Mouse (Mus musculus) lung, embryonic 16.5 days (tissue): Measurements from ENCODE around the gene Tef. TPM values are rescaled to one million over a fixed set of nuclear protein-coding genes. Genes with fewer than 3 reads are reported as not detected.

Experiments used
- ATAC-seq: fragments of 200-750 bp; cut with Nextera tagmentation; 2 replicates; pipeline ENCODE4 v1.8.0; 2017; ENCODE audit warnings: low read depth, mild to moderate bottlenecking, moderate library complexity
- H3K27ac ChIP-seq: fragments of 300-500 bp; sonication (generic); 2 replicates; pipeline ENCODE4 v1.5.1; 2014; ENCODE audit warnings: mild to moderate bottlenecking, control low read depth, low read length
- H3K27me3 ChIP-seq: fragments of 300-500 bp; sonication (generic); 2 replicates; pipeline ENCODE4 v1.6.1; 2014; ENCODE audit warnings: low read depth, low read length, mixed read lengths; ENCODE audit not compliant: control insufficient read depth, insufficient read depth
- H3K36me3 ChIP-seq: fragments of 300-500 bp; sonication (generic); 2 replicates; pipeline ENCODE4 v1.6.1; 2014; ENCODE audit warnings: low read length; ENCODE audit not compliant: control insufficient read depth, insufficient read depth
- H3K4me1 ChIP-seq: fragments of 300-500 bp; sonication (generic); replicated peaks from 2 replicates; pipeline ENCODE4 v1.6.1; 2014; ENCODE audit warnings: low read length, mixed read lengths; ENCODE audit not compliant: control insufficient read depth, insufficient read depth
- H3K4me2 ChIP-seq: fragments of 300-500 bp; sonication (generic); 2 replicates; pipeline ENCODE4 v1.6.1; 2014; ENCODE audit warnings: low read depth, low read length, control low read depth
- H3K4me3 ChIP-seq: fragments of 300-500 bp; sonication (generic); 2 replicates; pipeline ENCODE4 v1.5.1; 2014; ENCODE audit warnings: mild to moderate bottlenecking, low read length, control low read depth
- H3K9ac ChIP-seq: fragments of 300-500 bp; sonication (generic); 2 replicates; pipeline ENCODE4 v1.6.1; 2014; ENCODE audit warnings: low read length, control low read depth
- H3K9me3 ChIP-seq: fragments of 300-500 bp; sonication (generic); 2 replicates; pipeline ENCODE4 v1.6.1; 2016; ENCODE audit warnings: low read length; ENCODE audit not compliant: control insufficient read depth
- WGBS: fragments of 180-500 bp; shearing (Covaris S2); extraction: QIAGEN DNeasy Blood & Tissue Kit; methylation state at CpG from one replicate; pipeline ENCODE4 v1.1.7; 2014; 5-methylcytosine and 5-hydroxymethylcytosine counted together
- polyA plus RNA-seq: library from polyadenylated mRNA; unstranded; fragments of >200 nt; fragmentation: Nextera tagmentation; extraction: Ambion mirVana; gene quantifications from 2 replicates; pipeline ENCODE4 v1.2.1, GENCODE M21; 2015

The Tef gene
- polyA plus RNA-seq, 1 experiment from 2014 or later: 32.4 TPM

DNA sequence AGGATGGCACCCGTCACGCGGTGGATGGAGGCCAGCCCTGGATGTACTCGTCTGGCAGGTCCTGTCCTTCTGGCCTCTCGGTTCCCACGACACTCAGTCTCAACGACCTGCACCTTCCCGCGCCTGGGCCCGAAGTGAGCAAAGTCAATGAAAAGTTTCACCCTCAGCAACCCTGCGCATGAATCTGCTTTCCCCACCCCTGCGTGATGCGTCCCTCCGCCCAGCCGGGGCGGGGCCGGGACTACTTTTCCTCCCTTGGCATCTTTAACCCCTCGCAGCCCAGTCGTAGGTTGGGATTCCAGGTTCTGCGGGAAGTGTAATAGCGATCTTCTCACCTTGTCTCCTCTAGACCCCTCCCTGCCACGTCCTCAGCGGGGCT, 55.9 kb downstream of the Tef start:
- H3K4me2 ChIP-seq: peak overlapping the region; percentile 94
- ATAC-seq: peak; percentile 32
- H3K27me3 ChIP-seq: no peaks in the 10 kb centered on the region
- peak overlapping the region; percentile 99 for H3K27ac ChIP-seq
- H3K36me3 ChIP-seq: peaks cover 5% of the 10 kb centered on the region
- peaks cover 15% of the 10 kb centered on the region for H3K4me1 ChIP-seq
- peak overlapping the region; percentile 93 for H3K9ac ChIP-seq
- no peaks in the 10 kb centered on the region for H3K9me3 ChIP-seq
- under 1% methylated on average over 23 of the region's 23 CpGs for WGBS
- peak overlapping the region; percentile 79 for H3K4me3 ChIP-seq

DNA sequence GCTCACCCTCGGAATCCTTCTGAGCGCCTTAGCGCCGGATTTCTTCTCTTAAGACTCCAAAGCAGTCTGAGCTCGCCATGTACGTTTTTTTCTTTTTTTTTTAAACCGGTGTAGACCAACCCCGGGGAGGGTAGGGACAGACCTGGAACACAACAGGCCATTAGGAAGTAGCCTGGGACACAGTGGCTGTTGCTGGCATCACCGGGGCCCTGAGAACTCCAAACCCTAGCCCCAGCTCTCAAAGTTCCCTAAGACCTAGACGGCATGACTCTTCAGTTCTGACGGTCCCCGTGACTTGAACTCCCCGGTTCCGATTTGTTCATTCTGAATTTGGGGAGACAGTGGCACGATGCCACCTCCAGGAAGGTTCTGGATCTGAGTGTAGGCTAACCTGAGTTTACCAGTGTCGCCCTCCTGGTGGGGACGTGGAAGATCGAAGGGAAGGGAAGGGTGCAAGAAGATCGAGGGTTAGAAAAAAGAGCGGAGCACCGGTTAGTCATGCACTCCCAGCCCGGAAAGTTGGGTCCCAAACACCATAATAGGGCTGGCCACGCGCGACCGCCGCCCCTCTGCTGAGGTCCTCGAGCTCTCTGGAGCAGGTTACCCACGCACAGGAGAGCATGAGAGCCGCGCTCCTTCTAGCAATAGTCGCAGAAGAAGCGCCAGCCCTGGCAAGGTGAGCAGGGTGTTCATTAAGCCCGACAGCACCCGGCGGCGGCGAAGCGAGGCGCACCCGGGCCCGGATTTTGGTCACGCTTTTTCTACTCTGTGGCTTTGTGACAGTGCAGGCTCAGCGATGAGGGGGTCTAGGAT, 56.5 kb downstream of the Tef start, which contains the start of gene Tob2:
Gene Tob2, minus strand, starts transcription at position 280 of the 813 bp plus-strand sequence.
- Histone ChIP-seq H3K9ac (peak within 1 kb of the TSS; percentile 93), H3K4me1 (peaks cover 15% of the 10 kb centered on the region), H3K9me3 (no peaks in the 10 kb centered on the region), H3K27ac (peak within 1 kb of the TSS; percentile 99), H3K36me3 (peaks cover under 1% of the 10 kb centered on the region; the same call in 1 of the 2 replicates), H3K4me2 (peak within 1 kb of the TSS; percentile 94), H3K27me3 (no peaks in the 10 kb centered on the region), H3K4me3 (peak within 1 kb of the TSS; percentile 79)
- ATAC-seq: peak; percentile 23
- WGBS: under 1% methylated on average over 44 of the region's 44 CpGs

DNA sequence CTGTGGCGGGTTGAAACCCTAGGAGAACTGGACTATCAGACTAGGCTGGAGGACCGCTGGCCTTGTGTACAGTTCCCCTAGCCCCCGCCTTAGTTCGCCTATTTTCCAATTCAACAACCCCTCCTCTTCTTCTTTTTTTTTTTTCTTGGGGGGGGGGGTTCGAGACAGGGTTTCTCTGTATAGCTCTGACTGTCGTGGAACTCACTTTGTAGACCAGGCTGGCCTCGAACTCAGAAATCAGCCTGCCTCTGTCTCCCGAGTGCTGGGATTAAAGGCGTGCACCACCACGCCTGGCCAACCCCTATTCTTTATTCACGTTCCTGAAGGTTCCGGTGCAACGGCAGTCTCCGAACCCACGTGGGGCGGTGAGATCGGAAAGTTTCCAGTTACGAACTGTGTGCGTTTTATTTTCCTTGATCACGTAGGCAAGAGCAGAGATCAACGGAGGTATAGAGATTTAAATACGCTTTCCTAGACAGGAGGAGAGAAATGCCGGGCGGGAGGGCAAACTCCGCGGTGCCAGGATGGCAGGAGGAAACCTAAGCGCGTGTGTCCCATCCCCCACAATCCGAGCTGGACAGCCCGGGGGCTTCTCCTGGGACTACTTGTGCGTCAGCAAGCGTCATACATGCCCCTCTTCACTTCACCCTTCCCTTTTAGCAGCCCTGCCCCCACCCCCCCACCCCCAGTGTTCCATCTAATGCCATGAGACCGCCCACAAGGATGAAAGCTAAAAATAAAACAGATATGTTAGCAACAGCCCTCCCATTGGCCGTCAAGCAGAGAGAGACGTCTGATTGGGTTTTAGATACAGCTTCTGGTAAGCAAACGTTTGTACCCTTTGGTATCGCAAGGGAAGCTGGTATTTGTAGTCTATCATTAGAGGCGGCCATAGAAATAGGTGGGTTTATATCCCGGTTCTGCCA, 57.4 kb downstream of the Tef start:
- under 1% methylated on average over 39 of the region's 39 CpGs for WGBS
- peak; percentile 83 for ATAC-seq

DNA sequence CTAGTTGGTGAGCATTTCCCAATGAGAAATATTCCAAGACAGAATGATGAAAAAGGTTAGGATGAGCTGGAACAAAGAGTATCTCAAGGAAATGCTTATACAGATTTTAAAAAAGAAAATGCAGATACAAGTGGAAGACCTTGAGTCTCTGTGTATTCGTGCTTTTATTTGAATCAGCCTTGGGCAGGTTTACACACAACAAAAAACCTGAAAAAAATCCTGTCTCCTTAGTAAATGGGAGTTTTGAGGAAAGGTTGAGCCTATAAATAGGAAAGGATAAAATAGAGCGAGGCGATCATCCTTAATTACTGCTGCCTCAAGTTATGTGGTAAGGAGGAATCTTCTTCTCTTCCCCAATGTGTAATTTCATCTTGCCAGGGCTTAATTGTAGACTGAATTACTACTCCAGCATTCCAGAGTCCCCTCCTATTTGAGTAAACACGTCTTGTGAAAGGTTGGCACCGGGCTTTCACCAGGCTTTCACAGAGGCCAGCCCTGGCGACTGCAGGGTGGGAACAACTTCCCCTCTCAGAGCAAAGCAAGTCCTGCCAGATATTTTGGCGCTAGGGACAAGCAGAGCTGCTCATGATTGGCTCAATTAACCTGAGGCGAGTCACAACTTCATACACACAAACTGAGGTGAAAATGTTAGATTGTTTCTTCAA, 58.4 kb downstream of the Tef start:
- Histone ChIP-seq H3K4me2 (peak overlapping the region; percentile 45), H3K27ac (peak overlapping the region; percentile 95), H3K4me1 (peaks cover 9% of the 10 kb centered on the region), H3K9me3 (no peaks in the 10 kb centered on the region), H3K9ac (peak overlapping the region; percentile 28; the same call in 1 of the 2 replicates), H3K36me3 (peaks cover 15% of the 10 kb centered on the region; the same call in 1 of the 2 replicates), H3K4me3 (peak overlapping the region; percentile 6), H3K27me3 (no peaks in the 10 kb centered on the region)
- ATAC-seq: no peak; the same call in 1 of the 2 replicates
- WGBS: 27% methylated on average over 8 of the region's 8 CpGs

More for the DNA sequence above, 57.4 kb downstream of the Tef start:
- Histone ChIP-seq H3K4me3 (peak overlapping the region; percentile 79), H3K36me3 (0 out of 2 replicates have a peak, but pooled peaks cover 8% of the 10 kb centered on the region), H3K9ac (peak overlapping the region; percentile 93), H3K27ac (peak overlapping the region; percentile 99), H3K4me2 (peak overlapping the region; percentile 94), H3K4me1 (peaks cover 15% of the 10 kb centered on the region), H3K9me3 (no peaks in the 10 kb centered on the region), H3K27me3 (no peaks in the 10 kb centered on the region)

DNA sequence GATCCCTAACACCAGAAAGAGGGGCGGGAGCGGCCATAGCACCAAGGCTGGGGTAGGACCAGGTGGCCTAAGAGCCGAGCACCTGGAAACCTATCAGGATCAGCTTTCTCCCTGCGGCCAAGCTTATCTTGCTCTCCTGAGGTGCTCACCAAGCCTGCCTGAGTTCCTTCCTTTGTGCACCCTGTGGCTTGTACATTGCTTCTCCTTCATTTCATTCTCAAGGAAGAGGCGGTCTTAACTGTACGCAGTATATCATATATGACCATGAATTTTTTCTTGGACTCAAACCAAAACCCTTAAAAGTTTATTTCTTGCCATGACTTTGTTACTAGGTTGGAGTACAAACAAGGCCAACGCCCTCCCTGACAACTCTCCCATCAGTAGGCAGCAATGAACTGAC, 62.0 kb downstream of the Tef start:
- H3K4me3 ChIP-seq: no peak overlapping the region
- no peak for ATAC-seq
- H3K4me1 ChIP-seq: peaks cover 6% of the 10 kb centered on the region
- no peak overlapping the region for H3K27ac ChIP-seq
- no peaks in the 10 kb centered on the region for H3K27me3 ChIP-seq
- H3K9me3 ChIP-seq: no peaks in the 10 kb centered on the region
- peaks cover 41% of the 10 kb centered on the region for H3K36me3 ChIP-seq
- H3K9ac ChIP-seq: no peak overlapping the region
- 91% methylated on average over 7 of the region's 7 CpGs for WGBS
- no peak overlapping the region for H3K4me2 ChIP-seq

DNA sequence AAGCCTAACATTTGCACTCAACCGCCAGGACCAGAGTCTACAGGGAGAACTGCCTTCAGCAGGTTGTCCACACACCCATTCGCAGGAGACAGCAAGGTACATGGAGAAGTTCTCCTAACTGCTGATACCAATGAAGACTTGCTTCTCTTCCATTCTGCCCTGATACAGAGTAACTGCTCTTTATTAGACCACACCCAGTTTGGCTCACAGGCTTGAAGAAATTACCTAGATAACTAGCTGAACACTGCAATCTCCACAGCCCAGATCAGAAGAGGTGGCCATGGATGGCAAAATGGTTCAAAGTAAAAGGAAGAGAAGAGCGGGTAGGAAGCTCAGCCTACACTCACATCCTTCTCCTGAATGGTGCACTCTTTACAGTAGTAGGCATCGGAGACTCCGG, 67.8 kb downstream of the Tef start:
- Histone ChIP-seq H3K9me3 (no peaks in the 10 kb centered on the region), H3K4me3 (no peak overlapping the region), H3K27me3 (no peaks in the 10 kb centered on the region), H3K27ac (no peak overlapping the region), H3K4me2 (no peak overlapping the region), H3K4me1 (peaks cover 10% of the 10 kb centered on the region), H3K36me3 (peaks cover 41% of the 10 kb centered on the region), H3K9ac (no peak overlapping the region)
- no peak for ATAC-seq
- WGBS: 96% methylated on average over 5 of the region's 5 CpGs

DNA sequence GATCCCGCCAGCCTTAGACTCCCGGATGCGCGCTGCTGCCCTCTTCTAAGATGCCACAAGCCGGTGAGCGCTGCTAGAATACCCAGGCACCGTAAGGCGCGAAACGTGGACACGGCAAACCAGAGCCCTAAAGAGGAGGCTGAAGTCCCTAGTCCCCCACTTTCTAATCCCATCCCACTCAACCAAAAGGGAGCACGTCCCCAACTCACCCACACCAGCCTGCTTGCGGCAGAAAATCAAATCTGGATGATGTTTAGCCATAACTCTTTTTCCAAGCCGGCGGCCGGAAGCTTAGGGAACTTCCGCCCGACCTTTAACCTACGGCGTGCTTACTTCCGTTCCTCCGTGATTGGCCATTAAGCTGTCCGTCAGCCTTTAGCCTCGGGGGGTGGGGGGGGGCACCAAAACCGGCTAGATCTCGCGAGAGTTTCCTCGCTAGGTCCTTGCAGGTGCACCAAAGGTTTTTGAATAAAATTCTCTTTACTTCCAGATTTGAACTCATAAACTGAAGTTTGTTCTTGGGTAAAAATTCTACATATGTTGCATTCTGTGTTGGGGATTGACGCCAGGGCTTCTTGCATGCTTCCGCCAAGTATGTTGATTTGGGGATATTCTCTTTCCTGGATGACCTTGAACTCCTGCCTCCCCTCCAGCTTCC, 69.5 kb downstream of the Tef start, which contains the start of gene Phf5a:
Gene Phf5a, minus strand, starts transcription at position 308 of the 658 bp plus-strand sequence.
- Histone ChIP-seq H3K36me3 (peaks cover 32% of the 10 kb centered on the region), H3K27ac (peak within 1 kb of the TSS; percentile 100), H3K27me3 (no peaks in the 10 kb centered on the region), H3K9me3 (no peaks in the 10 kb centered on the region), H3K9ac (peak within 1 kb of the TSS; percentile 96), H3K4me1 (peaks cover 10% of the 10 kb centered on the region), H3K4me2 (peak within 1 kb of the TSS; percentile 89), H3K4me3 (peak within 1 kb of the TSS; percentile 100)
- 1% methylated on average over 30 of the region's 30 CpGs for WGBS
- ATAC-seq: peak; percentile 94

DNA sequence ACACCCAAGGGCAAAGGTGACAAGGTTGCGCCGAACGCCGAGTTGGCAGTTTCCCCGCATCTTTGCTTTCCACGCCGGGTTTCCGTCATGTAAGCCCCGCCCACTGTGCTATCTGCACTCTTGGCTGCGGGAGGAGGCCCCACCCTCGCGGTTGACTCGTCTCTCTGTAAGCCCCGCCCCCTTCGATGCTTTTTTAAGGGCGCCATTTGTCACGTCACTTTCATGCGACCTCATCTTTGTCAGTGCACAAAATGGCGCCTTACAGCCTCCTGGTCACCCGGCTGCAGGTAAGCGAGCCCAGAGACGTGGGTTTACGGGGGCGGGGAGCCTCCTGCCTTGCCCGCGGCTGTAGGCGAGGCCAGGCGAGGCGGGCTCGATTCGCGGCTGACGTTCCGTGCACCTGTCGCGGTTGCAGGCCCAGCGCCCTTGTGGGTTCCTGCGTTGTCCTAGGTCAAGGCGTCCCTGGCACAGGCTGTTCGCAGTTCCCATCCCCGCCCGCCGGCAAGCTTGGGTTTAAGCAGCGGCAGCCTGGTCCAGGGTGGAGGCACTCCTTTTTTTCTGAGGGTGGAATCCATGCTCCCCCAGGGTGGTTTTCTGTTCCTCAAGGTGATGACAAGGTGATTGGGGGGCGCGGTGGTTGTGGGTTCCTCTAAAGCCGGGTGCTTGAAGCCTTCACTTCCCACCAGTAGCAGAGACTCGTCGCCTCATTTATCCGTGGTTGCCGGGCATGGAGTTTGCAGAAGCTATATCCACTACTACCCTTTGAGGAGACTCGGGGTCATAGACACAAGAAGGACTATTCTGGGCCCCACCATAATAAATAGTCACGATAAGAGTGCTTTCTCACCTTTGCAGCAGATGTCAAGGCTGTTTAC, 70.3 kb downstream of the Tef start, which contains the start of gene Aco2:
Gene Aco2, plus strand, starts transcription at position 48 of the 875 bp plus-strand sequence.
- H3K27me3 ChIP-seq: no peaks in the 10 kb centered on the region
- peak within 1 kb of the TSS; percentile 89 for H3K4me2 ChIP-seq
- under 1% methylated on average over 53 of the region's 53 CpGs for WGBS
- H3K9ac ChIP-seq: peak within 1 kb of the TSS; percentile 96
- no peaks in the 10 kb centered on the region for H3K9me3 ChIP-seq
- peaks cover 10% of the 10 kb centered on the region for H3K4me1 ChIP-seq
- H3K27ac ChIP-seq: peak within 1 kb of the TSS; percentile 100
- H3K4me3 ChIP-seq: peak within 1 kb of the TSS; percentile 100
- ATAC-seq: peak; percentile 94
- H3K36me3 ChIP-seq: peaks cover 25% of the 10 kb centered on the region
